Mouse (Mus musculus): ENCODE measurements around the gene S1pr2.

GRCm38 (mm10) chr9:21018600-21018999, 42.0 kb upstream of the S1pr2 start:
- TF ChIP-seq CTCF (IDR thresholded peaks at IDR 0.05; ENCODE audit: insufficient read depth, low read length) = no peak
- TF ChIP-seq POLR2A (IDR thresholded peaks at IDR 0.05; ENCODE audit: borderline replicate concordance, extremely low read depth, low read depth, low read length) = no peak; the same call in 1 of the 2 replicates
